Mouse (Mus musculus) intestine, embryonic 14.5 days (tissue): Measurements from ENCODE around the gene Chrm3. TPM values are rescaled to one million over a fixed set of nuclear protein-coding genes. Genes with fewer than 3 reads are reported as not detected.

Experiments used
- ATAC-seq: fragments of 200-750 bp; cut with Nextera tagmentation; replicated peaks from 2 replicates; pipeline ENCODE4 v1.8.0; 2017; ENCODE audit warnings: low read depth, moderate number of reproducible peaks, moderate TSS enrichment, moderate library complexity; ENCODE audit not compliant: low FRiP score, low TSS enrichment
- DNase-seq: peaks from one replicate; pipeline ENCODE4 v3.0.0-alpha.2; 2018; ENCODE audit warnings: low spot score
- H3K27ac ChIP-seq: fragments of 300-500 bp; sonication (generic); 2 replicates; pipeline ENCODE4 v1.5.1; 2014; ENCODE audit warnings: low read depth, mild to moderate bottlenecking, control low read depth
- H3K27me3 ChIP-seq: fragments of 300-500 bp; sonication (generic); replicated peaks from 2 replicates; pipeline ENCODE4 v1.6.1; 2014; ENCODE audit warnings: low read length, control low read depth; ENCODE audit not compliant: control insufficient read depth, insufficient read depth
- H3K36me3 ChIP-seq: fragments of 300-500 bp; sonication (generic); 2 replicates; pipeline ENCODE4 v1.6.1; 2014; ENCODE audit warnings: low read length, control low read depth; ENCODE audit not compliant: control insufficient read depth, insufficient read depth
- H3K4me1 ChIP-seq: fragments of 300-500 bp; sonication (generic); replicated peaks from 2 replicates; pipeline ENCODE4 v1.6.1; 2014; ENCODE audit warnings: low read length, control low read depth, mixed read lengths; ENCODE audit not compliant: control insufficient read depth, insufficient read depth
- H3K4me2 ChIP-seq: fragments of 300-500 bp; sonication (generic); 2 replicates; pipeline ENCODE4 v1.6.1; 2014; ENCODE audit warnings: low read length
- H3K4me3 ChIP-seq: fragments of 300-500 bp; sonication (generic); 2 replicates; pipeline ENCODE4 v1.5.1; 2014; ENCODE audit warnings: low read depth, low read length, control low read depth, mixed read lengths
- H3K9ac ChIP-seq: fragments of 300-500 bp; sonication (generic); 2 replicates; pipeline ENCODE4 v1.6.1; 2014; ENCODE audit warnings: mild to moderate bottlenecking, low read length
- H3K9me3 ChIP-seq: fragments of 300-500 bp; sonication (generic); 2 replicates; pipeline ENCODE4 v1.6.1; 2016; ENCODE audit warnings: low read length, control low read depth; ENCODE audit not compliant: control insufficient read depth
- WGBS: fragments of 180-500 bp; shearing (Covaris S2); extraction: QIAGEN DNeasy Blood & Tissue Kit; methylation state at CpG from one replicate; pipeline ENCODE4 v1.1.7; 2014; 5-methylcytosine and 5-hydroxymethylcytosine counted together
- polyA plus RNA-seq: library from polyadenylated mRNA; unstranded; fragments of >200 nt; fragmentation: Nextera tagmentation; extraction: Ambion mirVana; gene quantifications from 2 replicates; pipeline ENCODE4 v1.2.1, GENCODE M21; 2014

Gene Chrm3
- polyA plus RNA-seq, 1 experiment from 2014 or later = 1.6 TPM

- no peaks in the 10 kb centered on the region for H3K27me3 ChIP-seq
- WGBS = 59% methylated on average over 5 of the region's 5 CpGs
- no peak for ATAC-seq
Observed at GRCm38 (mm10) chr13:10251499-10252179, 109.0 kb downstream of the Chrm3 start.

GRCm38 (mm10) chr13:10244243-10244998 lies 116.2 kb downstream of the Chrm3 start:
- Histone ChIP-seq H3K4me1 (peaks cover 5% of the 10 kb centered on the region; the same call in 1 of the 2 replicates), H3K36me3 (no peaks in the 10 kb centered on the region), H3K9ac (no peak overlapping the region), H3K9me3 (no peaks in the 10 kb centered on the region), H3K4me2 (no peak overlapping the region), H3K27me3 (no peaks in the 10 kb centered on the region), H3K27ac (no peak overlapping the region), H3K4me3 (no peak overlapping the region)
- DNase-seq = no peak
- 59% methylated on average over 1 of the region's 1 CpGs for WGBS
- ATAC-seq = no peak

More at GRCm38 (mm10) chr13:10251499-10252179, 109.0 kb downstream of the Chrm3 start:
- Histone ChIP-seq H3K9me3 (no peaks in the 10 kb centered on the region), H3K9ac (no peak overlapping the region), H3K4me3 (no peak overlapping the region), H3K27ac (no peak overlapping the region), H3K36me3 (no peaks in the 10 kb centered on the region), H3K4me2 (no peak overlapping the region), H3K4me1 (no peaks in the 10 kb centered on the region)
- no peak for DNase-seq

GRCm38 (mm10) chr13:10240238-10240637 lies 120.4 kb downstream of the Chrm3 start:
- H3K27ac ChIP-seq = no peak overlapping the region
- H3K4me3 ChIP-seq = no peak overlapping the region
- DNase-seq (no peak), ATAC-seq (no peak)
- H3K4me2 ChIP-seq = no peak overlapping the region
- peaks cover 5% of the 10 kb centered on the region; the same call in 1 of the 2 replicates for H3K4me1 ChIP-seq
- WGBS = 70% methylated on average over 3 of the region's 3 CpGs
- no peaks in the 10 kb centered on the region for H3K36me3 ChIP-seq
- no peak overlapping the region for H3K9ac ChIP-seq
- no peaks in the 10 kb centered on the region for H3K9me3 ChIP-seq
- no peaks in the 10 kb centered on the region for H3K27me3 ChIP-seq

GRCm38 (mm10) chr13:10239825-10240224 lies 120.8 kb downstream of the Chrm3 start:
- 50% methylated on average over 4 of the region's 4 CpGs for WGBS
- Histone ChIP-seq H3K4me2 (no peak overlapping the region), H3K36me3 (no peaks in the 10 kb centered on the region), H3K4me1 (peaks cover 5% of the 10 kb centered on the region; the same call in 1 of the 2 replicates), H3K9me3 (no peaks in the 10 kb centered on the region), H3K27me3 (no peaks in the 10 kb centered on the region), H3K9ac (no peak overlapping the region), H3K4me3 (no peak overlapping the region), H3K27ac (no peak overlapping the region)
- DNase-seq (no peak), ATAC-seq (no peak)

GRCm38 (mm10) chr13:10237616-10238015 lies 123.0 kb downstream of the Chrm3 start:
- WGBS = 63% methylated on average over 2 of the region's 2 CpGs
- no peak for ATAC-seq

GRCm38 (mm10) chr13:10236279-10236678 lies 124.4 kb downstream of the Chrm3 start:
- H3K4me3 ChIP-seq = no peak overlapping the region
- no peaks in the 10 kb centered on the region for H3K27me3 ChIP-seq
- H3K4me2 ChIP-seq = no peak overlapping the region
- ATAC-seq (no peak), DNase-seq (no peak)
- no peaks in the 10 kb centered on the region for H3K36me3 ChIP-seq
- H3K27ac ChIP-seq = no peak overlapping the region
- H3K4me1 ChIP-seq = peaks cover 12% of the 10 kb centered on the region; the same call in 1 of the 2 replicates
- WGBS = 89% methylated on average over 4 of the region's 4 CpGs
- no peak overlapping the region for H3K9ac ChIP-seq
- 0 out of 2 replicates have a peak, but pooled peaks cover 3% of the 10 kb centered on the region for H3K9me3 ChIP-seq

More at GRCm38 (mm10) chr13:10237616-10238015, 123.0 kb downstream of the Chrm3 start:
- H3K36me3 ChIP-seq = no peaks in the 10 kb centered on the region
- peaks cover 12% of the 10 kb centered on the region; the same call in 1 of the 2 replicates for H3K4me1 ChIP-seq
- H3K9ac ChIP-seq = no peak overlapping the region
- no peak overlapping the region for H3K4me3 ChIP-seq
- no peak for DNase-seq
- H3K4me2 ChIP-seq = no peak overlapping the region
- H3K27ac ChIP-seq = no peak overlapping the region
- H3K9me3 ChIP-seq = no peaks in the 10 kb centered on the region
- H3K27me3 ChIP-seq = no peaks in the 10 kb centered on the region

- H3K9me3 ChIP-seq = 0 out of 2 replicates have a peak, but pooled peaks cover 3% of the 10 kb centered on the region
- ATAC-seq (no peak), DNase-seq (no peak)
- H3K9ac ChIP-seq = no peak overlapping the region
- H3K27me3 ChIP-seq = no peaks in the 10 kb centered on the region
- no peak overlapping the region for H3K4me3 ChIP-seq
- no peaks in the 10 kb centered on the region for H3K36me3 ChIP-seq
- 88% methylated on average over 5 of the region's 5 CpGs for WGBS
- peaks cover 12% of the 10 kb centered on the region; the same call in 1 of the 2 replicates for H3K4me1 ChIP-seq
- H3K27ac ChIP-seq = no peak overlapping the region
- no peak overlapping the region for H3K4me2 ChIP-seq
Observed at GRCm38 (mm10) chr13:10235391-10236169, 125.1 kb downstream of the Chrm3 start.

GRCm38 (mm10) chr13:10220403-10220802 lies 140.2 kb downstream of the Chrm3 start:
- ATAC-seq = no peak
- no peak overlapping the region for H3K9ac ChIP-seq
- no peaks in the 10 kb centered on the region for H3K27me3 ChIP-seq
- 75% methylated on average over 4 of the region's 4 CpGs for WGBS
- no peaks in the 10 kb centered on the region for H3K36me3 ChIP-seq
- H3K4me2 ChIP-seq = no peak overlapping the region
- H3K4me3 ChIP-seq = no peak overlapping the region
- DNase-seq = no peak
- H3K9me3 ChIP-seq = no peaks in the 10 kb centered on the region
- H3K27ac ChIP-seq = no peak overlapping the region
- H3K4me1 ChIP-seq = no peaks in the 10 kb centered on the region
